Mouse (Mus musculus) heart, postnatal 25 days (tissue): ENCODE measurements around the gene Slc6a9. TPM values are rescaled to one million over a fixed set of nuclear protein-coding genes. Genes with fewer than 3 reads are reported as not detected.

Experiments used
- DNase-seq: peaks from one replicate; pipeline ENCODE4 v3.0.0; 2022; ENCODE audit warnings: low spot score
- intact Hi-C: fragments of 180-260 bp; cut with DNase I; formaldehyde crosslinking; loops from one replicate; pipeline ENCODE4 v1.15.1; 2025
- total RNA-seq, 2 experiments: library from RNA; stranded (reverse); gene quantifications; 2 replicates each; pipeline ENCODE4 v1.2.3; 2021

The Slc6a9 gene
- 1 to 10 TPM; 2.6 to 2.7 TPM for total RNA-seq

DNA sequence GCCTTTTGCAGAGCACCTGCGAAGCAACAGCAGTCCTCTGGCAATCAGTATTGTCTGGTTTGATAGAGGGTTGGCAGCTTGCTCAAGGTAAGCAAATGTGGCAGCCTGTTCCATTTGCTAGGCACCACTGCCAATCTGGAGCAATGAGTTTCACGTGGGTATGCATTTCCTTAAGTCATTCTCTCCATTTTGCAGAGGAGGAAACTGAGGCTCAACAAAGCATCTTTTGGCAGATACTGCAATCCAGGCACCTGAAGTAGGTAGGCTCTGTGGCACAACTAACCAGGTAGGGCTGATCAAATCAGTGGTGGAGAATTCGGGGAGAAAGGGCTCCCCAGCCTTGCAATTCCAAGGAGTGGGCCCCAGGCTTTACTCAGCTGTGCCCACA is at the start of gene Slc6a9:
Gene Slc6a9 (plus strand): TSS at position 50 of the 388 bp plus-strand sequence.
- intact Hi-C loops: no loop called here
- DNase-seq: no peak

DNA sequence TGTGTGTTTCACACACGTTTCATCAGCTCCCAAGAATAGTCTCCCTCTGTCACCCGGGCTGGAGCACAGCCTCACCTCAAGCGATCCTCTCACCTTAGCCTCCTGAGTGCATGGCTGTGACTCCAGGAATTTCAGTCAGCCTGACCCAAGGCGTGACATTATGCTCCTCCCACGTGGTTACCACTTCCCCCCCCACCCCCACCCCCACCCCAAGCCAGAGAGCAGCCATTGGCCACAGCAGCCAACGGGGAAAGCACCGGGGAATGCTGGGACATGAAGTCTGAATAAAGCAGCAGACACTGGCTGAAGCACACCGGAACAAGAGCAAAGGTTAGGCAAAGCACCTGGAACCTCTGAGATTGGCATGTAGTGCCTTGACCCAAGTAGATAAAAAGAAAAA is 47.3 kb upstream of the Slc6a9 start:
- DNase-seq: no peak

DNA sequence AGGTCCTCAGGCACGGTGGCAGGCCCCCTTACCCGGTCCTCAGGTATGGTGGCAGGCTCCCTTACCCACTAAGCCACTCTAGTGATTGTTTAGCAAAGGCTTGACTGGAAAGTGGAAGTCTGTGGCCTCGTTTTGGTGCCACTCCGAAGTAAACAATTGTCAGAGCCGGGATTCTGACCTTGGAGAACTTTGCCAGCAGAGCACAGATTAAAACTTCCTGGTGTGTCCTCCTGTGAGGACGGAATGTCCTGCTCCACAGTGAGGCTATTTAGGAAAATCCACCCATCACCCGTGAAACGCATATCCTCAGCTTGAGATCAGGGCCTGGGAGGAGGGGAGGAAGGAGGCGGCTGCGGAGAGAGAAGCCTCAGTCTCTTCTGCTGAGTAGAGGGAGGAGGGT is 46.0 kb upstream of the Slc6a9 start:
- DNase-seq: peak; percentile 1
- intact Hi-C loops: no loop called here

More for the DNA sequence above, 47.3 kb upstream of the Slc6a9 start:
- intact Hi-C loops: no loop called here

DNA sequence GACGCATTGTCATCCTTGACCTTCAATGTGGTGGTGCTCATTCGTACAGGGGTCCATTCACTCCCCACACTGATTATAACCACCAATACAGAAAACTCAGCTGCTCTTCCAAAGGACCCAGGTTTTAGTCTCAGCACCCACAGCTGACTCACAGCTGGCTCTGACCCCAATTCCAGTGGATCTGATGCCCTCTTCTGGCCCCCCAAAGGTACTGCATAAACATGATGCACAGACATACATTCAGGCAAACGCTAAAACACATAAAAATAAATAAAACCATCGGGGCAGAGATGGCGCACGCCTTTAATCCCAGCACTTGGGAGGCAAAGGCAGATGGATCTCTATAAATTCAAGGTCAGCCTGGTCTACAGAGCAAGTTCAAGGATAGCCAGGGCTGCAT is 34.4 kb upstream of the Slc6a9 start:
- intact Hi-C loops: no loop called here

DNA sequence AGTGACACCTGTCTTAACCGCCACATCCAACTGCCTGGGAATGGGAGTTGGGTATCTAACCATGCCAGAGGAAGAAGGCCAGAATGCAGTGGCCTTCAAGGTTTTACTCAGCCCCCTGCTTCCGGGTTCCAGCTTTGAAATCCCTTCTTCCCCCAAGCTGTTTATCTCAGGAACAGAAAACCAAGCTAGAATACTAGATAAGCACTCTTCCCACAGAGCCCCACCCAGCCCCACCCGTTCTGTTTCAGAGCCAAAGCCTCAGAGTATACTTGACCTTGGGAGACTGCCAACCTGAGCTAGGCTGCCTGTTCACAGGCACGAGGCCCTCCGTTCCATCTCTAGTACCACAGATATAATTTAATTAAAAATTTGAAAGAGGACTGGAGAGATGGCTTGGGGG is 27.3 kb upstream of the Slc6a9 start:
- intact Hi-C loops: no loop called here
- DNase-seq: no peak

More for the DNA sequence above, 34.4 kb upstream of the Slc6a9 start:
- no peak for DNase-seq

DNA sequence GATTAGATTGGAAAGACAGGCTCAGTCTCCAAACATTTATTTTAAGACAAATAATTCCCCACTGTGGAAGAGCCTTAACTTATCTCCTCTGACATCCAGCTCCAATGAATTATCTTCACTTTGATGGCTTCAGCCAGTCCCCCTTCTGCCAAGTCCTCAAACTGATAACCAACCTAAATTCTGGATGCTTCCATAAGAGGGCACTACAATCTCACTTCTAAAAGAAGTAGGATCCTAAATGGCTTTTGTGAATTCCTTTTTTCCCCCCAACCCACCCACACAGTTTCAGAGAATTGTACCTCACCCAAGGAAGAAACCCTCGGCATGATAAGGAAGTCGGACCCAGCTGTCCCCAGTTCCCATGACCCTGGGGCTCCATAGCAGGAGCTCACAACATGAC is 23.4 kb upstream of the Slc6a9 start:
- intact Hi-C loops: loop anchor here (5.0 kb wide), 1 partner anchor 56 kb away; no protein-coding TSS in a partner anchor
- DNase-seq: no peak

DNA sequence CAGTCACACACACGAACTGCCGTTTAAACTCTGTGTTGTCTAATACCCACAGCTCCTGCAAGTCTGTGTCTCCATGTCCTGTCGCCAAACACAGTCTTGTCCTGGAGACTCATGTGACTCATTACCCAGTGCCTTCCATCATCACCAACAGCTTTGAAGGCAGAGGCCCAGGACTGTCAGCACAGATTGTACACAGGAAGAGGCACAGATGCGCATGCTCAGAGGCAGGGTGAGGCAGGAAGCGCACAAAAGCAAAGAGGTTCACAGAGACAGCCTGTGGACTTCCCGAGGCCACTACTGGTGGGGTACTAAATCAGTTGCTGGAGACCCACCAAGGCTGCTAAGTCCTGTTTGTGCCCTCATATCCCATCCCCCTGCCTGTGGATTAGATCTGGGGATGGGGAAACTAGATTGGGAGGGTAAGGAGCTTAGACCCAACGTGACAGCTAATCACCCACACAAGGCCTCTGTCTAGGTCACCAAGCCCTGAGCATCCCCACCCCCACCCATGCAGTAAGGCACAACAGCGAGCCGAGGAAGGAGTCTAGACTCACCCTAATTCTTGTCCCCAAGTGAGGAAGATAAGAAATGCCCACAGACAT is 20.6 kb upstream of the Slc6a9 start:
- DNase-seq: no peak
- intact Hi-C loops: loop anchor here (5.0 kb wide), 1 partner anchor 54 kb away; no protein-coding TSS in a partner anchor

DNA sequence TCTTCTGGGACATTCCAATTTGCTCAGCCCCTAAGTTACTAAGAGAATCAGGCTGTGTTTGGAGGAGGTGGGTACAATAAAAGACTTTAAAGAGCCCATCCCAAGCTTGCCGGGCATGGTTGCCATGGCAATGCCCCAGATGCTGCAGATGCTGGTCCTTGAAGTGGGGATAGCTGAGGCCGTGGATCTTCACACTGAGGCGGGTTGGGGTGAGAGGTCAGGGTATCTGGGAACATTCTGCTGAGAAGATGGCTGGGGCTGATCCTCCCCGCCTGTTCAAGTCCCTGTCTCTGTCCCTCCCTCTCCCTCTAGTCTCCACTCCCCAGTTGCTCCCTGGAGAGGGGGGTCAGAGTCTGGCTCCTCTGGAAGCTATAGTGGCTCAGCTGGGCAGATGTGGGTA is 20.0 kb upstream of the Slc6a9 start:
- intact Hi-C loops: loop anchor here (5.0 kb wide), 1 partner anchor 53 kb away; no protein-coding TSS in a partner anchor
- DNase-seq: no peak

DNA sequence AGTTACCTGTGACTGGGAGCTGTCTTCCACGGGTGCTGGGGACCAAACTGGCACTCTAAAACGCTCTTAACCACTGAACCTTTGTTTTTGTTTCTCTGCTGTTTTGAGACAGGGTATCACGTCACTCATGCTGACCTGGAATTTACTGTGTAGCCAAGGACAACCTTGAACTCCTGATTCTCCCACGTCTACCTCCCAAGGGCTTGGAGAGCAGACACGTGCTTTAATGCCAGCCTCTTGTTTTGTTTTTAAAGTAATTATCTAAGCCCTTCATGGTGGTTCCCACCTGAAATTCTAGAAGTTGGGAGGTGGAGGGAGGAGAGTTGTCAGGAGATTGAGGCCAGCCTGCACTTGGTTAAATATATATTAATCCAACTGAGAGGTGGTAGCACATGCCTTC is 17.5 kb upstream of the Slc6a9 start:
- intact Hi-C loops: no loop called here
- no peak for DNase-seq

DNA sequence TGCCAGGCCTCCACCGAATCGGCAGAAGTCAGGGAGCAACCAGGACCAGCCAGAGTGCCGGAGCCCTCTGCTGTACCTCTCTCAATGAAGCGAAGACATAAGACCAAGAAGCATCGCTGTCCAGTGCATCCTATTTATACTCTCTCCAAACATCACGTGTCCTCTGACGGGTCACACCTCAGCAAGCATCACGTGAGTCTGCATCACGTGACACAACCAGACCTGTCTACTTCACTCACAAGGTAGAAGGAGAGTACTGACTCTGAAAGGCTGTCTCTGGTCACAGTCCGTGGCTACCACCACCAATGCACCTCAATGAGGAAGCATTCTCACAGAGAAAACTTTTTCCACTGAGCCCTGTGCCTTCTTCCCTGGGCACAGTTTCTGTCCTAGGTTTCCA is 16.3 kb upstream of the Slc6a9 start:
- intact Hi-C loops: no loop called here
- DNase-seq: no peak

DNA sequence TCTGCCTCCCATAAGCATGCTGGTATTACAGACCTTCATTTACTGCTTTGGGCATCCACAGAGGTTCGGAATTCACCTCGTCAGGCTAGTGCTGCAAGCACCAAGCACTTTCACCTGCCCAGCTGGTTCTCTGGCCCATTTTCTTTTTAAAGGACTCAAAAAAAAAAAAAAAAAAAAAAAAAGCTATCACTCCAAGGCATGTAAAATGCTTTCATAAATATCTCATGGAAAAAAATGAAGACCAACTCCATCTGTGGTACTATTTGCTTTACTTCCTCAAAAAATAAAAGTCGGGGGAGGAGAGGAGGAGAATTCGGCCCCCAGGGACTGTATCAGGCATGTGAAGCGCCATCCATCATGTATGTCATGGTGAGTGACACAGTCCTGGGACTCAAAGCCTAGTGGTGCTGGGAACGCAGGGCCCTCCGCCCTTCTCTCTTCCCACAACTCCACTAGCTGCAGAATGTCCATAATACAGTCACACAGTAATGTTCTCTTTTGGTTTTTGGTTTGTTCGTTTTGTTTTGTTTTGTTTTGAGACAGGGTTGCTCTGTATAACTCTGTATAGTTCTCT is 5.6 kb upstream of the Slc6a9 start:
- intact Hi-C loops: loop anchor here (1.0 to 5.0 kb wide), 4 partner anchors 30 to 255 kb away; partner anchors contain the start of gene Artn
- no peak for DNase-seq

DNA sequence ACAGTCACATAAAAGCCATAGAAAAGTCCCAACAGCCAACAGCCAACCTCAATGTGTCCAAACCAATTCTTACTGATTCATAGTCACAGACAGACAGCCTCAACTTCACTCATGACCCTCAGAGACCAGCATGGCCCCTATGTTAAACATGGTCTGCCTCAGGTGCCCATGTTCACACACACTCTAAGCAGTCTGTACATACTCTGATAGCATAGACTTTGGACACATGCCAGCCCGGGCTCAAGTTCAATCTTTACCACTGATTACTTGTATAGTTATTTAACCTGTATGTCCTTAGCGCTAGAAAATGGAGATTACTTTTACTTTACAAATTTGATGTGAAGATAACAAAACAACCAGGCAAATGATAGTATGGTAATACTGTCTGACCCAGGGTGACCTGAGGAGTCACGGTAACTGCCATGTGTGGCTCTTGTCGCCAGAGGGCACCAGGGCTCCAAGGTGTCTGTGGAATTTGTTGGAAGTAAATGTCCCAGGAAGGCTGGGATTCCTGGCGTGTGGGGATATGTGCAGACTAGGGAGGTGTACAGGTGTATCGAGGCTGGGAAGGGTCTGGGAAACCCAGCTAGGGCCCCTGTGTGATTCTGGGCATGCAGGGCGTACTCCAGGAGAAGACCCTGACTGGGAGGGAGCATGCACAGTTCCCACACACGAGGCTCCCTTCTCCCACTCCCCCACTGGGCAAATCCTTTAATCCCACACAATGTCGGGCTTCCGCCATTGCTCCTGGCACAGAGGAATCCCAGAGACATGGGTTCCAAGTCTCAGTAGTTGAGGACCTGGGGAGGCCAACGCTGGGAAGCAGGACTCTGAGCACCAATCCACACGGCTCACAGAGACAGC is 4.8 kb upstream of the Slc6a9 start:
- intact Hi-C loops: loop anchor here (1.0 to 5.0 kb wide), 4 partner anchors 29 to 254 kb away; partner anchors contain the start of gene Artn
- peak; percentile 27 for DNase-seq

DNA sequence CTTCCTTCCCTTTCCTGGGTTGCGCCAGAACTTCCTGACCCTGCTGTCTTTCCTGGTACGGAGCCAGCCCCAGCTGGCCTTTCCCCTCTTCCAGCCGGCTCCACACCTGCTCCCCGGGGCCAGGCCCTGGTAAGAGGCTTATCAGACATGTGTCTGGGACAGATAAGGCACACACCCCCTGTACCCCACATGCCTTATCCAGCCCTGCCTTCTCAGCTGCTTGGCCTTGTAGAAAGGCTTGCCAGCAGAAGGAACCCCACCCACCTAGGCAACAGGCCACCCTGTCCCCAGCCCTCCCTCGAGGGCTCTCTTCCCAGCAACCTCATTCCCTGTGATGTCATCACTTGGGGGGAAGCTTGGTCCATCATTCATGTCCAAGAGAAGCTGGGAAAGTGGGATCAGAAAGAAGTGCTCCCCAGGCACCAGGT is 4.2 kb upstream of the Slc6a9 start:
- DNase-seq: peak; percentile 75
- intact Hi-C loops: no loop called here

DNA sequence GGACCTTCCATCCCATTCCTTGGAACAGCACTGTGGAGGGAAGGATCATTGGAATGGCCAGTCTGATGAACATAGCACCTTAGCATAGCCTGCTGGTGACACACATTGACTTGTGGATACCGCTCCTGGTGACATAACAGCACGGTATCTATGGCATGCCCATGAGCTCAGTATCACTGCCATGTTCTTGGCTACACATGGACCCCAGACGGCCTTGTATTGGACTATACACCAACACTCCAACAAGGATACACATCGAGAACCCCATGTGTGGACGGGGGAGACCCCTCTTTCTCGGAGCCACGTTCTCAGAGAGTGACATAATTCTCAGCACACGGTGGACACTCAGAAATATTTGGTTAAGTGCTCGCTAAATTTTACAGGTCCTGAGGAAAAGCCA is 3.5 kb upstream of the Slc6a9 start:
- intact Hi-C loops: no loop called here
- no peak for DNase-seq

DNA sequence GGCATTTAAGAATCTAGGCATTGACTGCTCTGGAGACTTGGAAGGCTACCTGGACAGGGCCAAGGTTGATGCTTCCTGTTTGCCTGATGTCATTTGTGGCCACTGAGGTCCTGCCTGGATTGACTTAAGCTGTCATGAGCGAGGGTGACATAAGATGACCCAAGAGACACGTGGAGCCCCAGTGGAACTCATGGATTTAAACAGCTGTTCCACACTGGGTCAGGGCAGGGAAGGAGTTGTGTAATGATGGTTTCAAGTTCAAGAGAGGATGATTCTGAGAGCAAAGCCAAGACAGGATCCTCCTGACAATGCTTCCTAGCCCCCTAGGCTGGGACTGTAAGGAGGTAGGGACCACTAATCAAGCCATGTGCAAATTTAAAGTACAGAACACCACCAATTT is 2.8 kb upstream of the Slc6a9 start:
- intact Hi-C loops: no loop called here
- DNase-seq: no peak

DNA sequence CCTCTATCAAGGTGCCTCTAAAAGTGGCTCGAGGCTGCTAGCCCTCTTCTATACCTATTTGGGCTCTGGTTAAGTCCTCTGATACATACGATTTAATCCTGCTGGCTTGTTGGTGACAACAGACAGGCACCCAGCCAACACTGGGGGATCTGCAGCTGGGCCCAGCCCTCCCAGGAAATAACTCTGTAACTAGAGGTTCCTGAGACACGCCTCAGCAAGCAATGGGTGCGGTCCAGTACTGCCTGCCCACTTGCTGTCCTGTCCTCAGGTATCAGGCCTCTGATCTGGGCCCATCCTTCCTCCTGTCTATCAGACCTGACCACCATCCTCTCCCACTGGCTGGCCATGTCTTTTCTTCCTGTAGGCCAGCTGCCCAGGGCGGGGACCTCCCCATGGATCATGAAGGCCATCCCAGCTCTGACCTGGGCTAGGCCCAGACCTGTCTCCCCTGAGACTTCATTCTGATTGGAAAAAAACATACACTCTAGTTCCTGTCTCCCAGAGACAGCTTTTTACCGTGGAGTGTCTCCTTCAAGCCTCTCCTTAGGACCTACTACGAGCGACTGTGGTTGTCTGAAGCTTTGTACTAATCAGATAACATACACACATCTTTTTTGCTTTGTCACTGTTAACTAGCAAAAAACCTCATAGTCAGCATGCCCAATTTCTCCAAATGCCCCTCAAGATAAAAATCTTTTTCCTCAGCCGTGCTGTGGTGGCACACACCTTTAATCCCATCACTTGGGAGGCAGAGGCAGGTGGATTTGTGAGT is 2.2 kb upstream of the Slc6a9 start:
- intact Hi-C loops: no loop called here
- no peak for DNase-seq

DNA sequence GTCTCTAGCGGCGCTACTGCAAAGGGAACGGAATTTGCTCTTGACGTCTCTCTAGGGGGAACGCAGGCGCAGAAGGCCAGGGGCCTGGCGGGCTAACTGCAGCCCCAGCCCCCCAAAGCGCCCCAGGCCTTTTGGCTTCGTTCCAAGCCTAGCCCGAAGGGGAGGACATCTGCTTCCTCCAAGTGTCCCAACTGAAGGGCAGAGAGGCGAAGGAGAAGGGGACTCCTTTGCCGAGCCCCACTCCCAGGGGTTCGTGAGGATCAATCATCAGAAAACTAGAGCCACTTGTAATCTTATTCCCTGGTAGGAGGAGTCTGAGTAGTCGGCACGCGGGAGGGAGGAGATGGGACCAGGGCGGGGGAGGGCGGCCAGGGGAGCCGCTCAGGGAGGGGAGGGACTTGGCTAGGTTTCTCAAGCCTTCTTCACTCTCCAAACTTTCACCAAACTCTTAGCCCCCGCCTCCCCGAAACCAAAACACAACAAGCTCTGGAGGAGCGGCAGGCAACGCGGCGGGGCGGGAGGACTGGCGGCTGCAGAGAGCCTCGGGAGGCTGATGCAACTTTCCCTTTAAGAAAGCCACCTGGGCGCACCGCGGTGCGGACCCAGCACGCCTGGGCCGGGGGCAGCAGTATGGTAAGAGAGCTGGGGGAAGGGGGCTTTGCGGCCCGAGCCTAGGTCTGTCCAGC is 682 bp downstream of the Slc6a9 start:
- intact Hi-C loops: no loop called here

DNA sequence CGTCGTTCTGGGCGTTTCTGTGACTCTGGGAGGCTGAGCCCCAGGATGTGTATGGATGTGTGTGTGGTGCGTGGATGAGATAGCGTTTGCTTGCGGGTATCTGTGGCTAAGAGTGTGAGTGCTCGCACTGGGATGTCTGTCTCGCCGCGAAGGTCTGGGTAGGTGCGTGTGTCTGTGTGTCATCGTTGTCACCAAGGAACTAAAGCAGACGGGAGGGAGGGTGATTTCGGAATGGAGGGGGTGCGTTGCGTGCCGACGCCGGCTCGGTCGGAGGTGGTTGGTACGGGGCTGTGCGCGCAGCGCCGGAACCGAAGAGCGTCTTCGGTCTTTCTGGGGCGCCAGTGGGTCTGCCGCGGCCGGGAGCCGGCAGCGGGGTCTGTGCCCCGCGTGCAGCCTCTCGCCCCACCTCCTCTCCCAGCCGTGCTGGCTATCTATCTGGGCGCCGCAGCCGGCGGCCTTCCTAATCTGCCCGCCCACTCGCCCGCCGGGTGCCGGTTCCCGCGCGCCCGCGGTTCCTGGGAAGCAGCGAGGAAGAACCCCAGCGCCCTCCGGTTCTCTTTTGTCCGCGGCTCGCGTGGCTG is 1.3 kb downstream of the Slc6a9 start:
- no peak for DNase-seq
- intact Hi-C loops: no loop called here

More for the DNA sequence above, 682 bp downstream of the Slc6a9 start:
- peak; percentile 66 for DNase-seq

DNA sequence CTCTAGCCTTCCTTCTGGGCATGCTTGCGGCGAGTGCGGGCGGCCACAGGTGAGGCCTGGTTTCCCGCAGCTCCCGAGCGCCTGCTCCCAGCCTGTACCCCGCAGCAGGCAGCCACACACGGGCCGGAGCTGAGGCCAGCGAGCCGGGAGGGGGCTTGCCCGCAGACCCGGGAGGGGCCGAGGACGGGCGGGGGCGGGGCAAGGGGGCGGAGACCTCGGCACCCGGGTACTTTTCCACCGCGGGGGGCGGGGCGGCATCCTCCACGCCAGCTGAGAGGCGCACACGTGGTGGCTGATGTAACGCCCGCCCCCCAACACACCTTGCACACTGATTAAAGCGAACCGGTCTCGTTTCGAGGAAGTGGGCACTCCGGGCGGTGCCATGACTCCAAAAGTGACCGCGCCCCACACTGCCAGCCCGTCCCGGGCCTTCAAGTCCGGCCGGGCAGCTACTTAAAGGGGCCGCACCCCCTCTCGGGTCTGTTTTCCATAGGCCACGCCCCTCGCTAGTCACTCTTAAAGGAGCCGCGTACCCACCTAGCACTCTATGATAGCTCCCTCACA is 2.0 kb downstream of the Slc6a9 start:
- DNase-seq: peak; percentile 77
- intact Hi-C loops: no loop called here
